Mouse (Mus musculus): ENCODE results near the gene Emc6. TPM values are rescaled to one million over a fixed set of nuclear protein-coding genes. Genes with fewer than 3 reads are reported as not detected.

Gene Emc6
- 158 and 179 TPM in 2 replicates for total RNA-seq (2012; rRNA removed)
- 100 to 1,000 TPM in 1 of 2 experiments, not detected in 1; 211 TPM for polyA plus RNA-seq (2012; ENCODE audit: insufficient read depth in 1 of 2, insufficient read length in 2 of 2, low read depth in 1 of 2, low replicate concordance in 2 of 2, missing spikeins in 1 of 2)

DNA sequence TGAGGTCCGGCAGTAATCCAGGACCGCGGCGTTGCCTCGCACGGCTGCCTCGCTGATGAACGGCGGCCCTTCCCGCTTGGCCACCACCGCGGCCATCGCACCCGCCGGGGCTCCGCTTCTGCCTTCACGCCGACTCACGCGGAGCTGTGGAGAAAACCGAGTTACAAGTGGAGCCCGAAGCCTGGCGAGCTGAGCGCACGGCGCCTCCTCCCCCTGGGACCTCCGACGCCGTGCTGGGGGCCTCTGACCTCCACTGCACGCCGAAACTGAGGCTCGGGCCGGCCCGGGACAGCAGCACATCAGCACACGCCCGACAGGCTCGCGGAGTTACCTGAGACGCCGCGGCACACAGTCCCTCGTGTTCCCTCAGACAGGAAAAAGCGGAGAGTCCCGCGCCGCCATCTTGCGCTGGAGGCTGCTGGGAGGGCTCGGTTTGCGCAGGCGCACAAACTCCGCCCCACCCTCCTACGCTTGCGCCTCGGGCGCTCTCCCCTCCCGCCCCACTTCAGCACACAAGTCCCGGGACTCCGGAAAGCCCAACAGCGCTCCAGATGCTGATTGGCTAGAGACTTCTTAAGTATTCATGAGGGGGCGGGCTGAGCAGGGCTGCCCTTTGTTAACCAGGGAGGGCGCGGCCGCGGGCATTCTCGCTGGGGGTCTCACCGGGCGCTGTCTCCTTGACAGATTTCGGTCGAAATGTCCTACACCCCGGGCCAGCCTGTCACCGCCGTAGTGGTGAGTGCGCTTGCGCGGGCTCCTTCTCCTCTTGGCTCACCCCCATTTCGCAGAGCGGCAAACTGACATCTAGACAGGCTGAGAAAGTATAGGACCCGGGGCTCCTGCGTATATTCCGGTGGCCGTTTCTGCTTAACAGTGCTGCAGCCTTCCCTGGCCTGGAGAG, at the start of gene Emc6, which contains the start of gene Tax1bp3:
TSS of gene Emc6 (minus strand) at position 430 of the 901 bp plus-strand sequence.
TSS of gene Tax1bp3 (plus strand) at position 476 of the 901 bp plus-strand sequence.
- H3K79me2 ChIP-seq (ENCODE audit: control insufficient read depth, insufficient read depth, low read length, poor library complexity): peaks cover 38% of the 10 kb centered on the region
- peaks cover 4 to 12% of the 10 kb centered on the region in 2 experiments for H3K4me1 ChIP-seq (ENCODE audit: control insufficient read depth in 1 of 2, insufficient read depth in 2 of 2, low read length in 2 of 2)
- H3K9me3 ChIP-seq (replicated peaks; ENCODE audit: insufficient read depth, low read length): no peaks in the 10 kb centered on the region
- H3K9ac ChIP-seq (ENCODE audit: control insufficient read depth, low read depth, low read length, poor library complexity, severe bottlenecking): peak within 1 kb of the TSS; percentile 88
- H3K36me3 ChIP-seq (ENCODE audit: control insufficient read depth in 1 of 2, insufficient read depth in 2 of 2, low read length in 2 of 2): peaks cover 12 to 19% of the 10 kb centered on the region in 2 experiments; a peak in 3 of 4 replicates
- peak; percentile 100 for DNase-seq (ENCODE audit: low read depth, low spot score)
- H3K27me3 ChIP-seq (ENCODE audit: control insufficient read depth in 1 of 2, insufficient read depth in 2 of 2, low read length in 2 of 2): no peaks in the 10 kb centered on the region
- TF ChIP-seq MYC (IDR thresholded peaks at IDR 0.05; ENCODE audit: low read depth, low read length): peak; percentile 77; the same call in 1 of the 2 replicates
- peak; percentile 93 for TF ChIP-seq POLR2A (IDR thresholded peaks at IDR 0.05; ENCODE audit: control insufficient read depth in 1 of 2, insufficient read depth in 1 of 2, low read depth in 1 of 2, low read length in 2 of 2, poor library complexity in 1 of 2)
- peak; percentile 74; the same call in 1 of the 2 replicates for TF ChIP-seq KAT2A (conservative IDR thresholded peaks at IDR 0.05; ENCODE audit: low read depth, low read length)
- peak; percentile 77 for TF ChIP-seq TCF12 (IDR thresholded peaks at IDR 0.05; ENCODE audit: low read depth, low read length)
- TF ChIP-seq NRF1 (IDR thresholded peaks at IDR 0.05; ENCODE audit: insufficient read depth, low read depth, low read length, poor library complexity, severe bottlenecking): peak; percentile 85
- TF ChIP-seq CHD2 (IDR thresholded peaks at IDR 0.05; ENCODE audit: low read length): no peak
- TF ChIP-seq USF2 (IDR thresholded peaks at IDR 0.05; ENCODE audit: borderline replicate concordance in 1 of 2, insufficient read depth in 1 of 2, low read depth in 1 of 2, low read length in 2 of 2): no peak
- TF ChIP-seq NELFE (IDR thresholded peaks at IDR 0.05; ENCODE audit: low read depth, low read length): peak; percentile 95
- peak; percentile 94 for TF ChIP-seq MAZ (IDR thresholded peaks at IDR 0.05; ENCODE audit: low read depth, low read length)
- TF ChIP-seq MXI1 (IDR thresholded peaks at IDR 0.05; ENCODE audit: low read depth, low read length): peak; percentile 71
- no peak for TF ChIP-seq EP300 (IDR thresholded peaks at IDR 0.05; ENCODE audit: low read depth in 1 of 2, low read length in 2 of 2)
- TF ChIP-seq GABPA (IDR thresholded peaks at IDR 0.05; ENCODE audit: low read depth, low read length): no peak
- peak; percentile 72; the same call in 1 of the 2 replicates for TF ChIP-seq ZMIZ1 (IDR thresholded peaks at IDR 0.05; ENCODE audit: low read depth, low read length)
- TF ChIP-seq ELF1 (IDR thresholded peaks at IDR 0.05; ENCODE audit: low read depth, low read length): peak; percentile 78
- TF ChIP-seq TBP (IDR thresholded peaks at IDR 0.05; ENCODE audit: low read depth, low read length): peak; percentile 65; the same call in 1 of the 2 replicates
- peak; percentile 90 for TF ChIP-seq SIN3A (IDR thresholded peaks at IDR 0.05; ENCODE audit: low read length)
- peak; percentile 80; the same call in 1 of the 2 replicates for TF ChIP-seq UBTF (IDR thresholded peaks at IDR 0.05; ENCODE audit: borderline replicate concordance, insufficient read depth, low read depth, low read length)
- TF ChIP-seq HCFC1 (IDR thresholded peaks at IDR 0.05; ENCODE audit: low read depth, low read length): peak; percentile 89
- TF ChIP-seq USF1 (IDR thresholded peaks at IDR 0.05; ENCODE audit: low read depth, low read length): 0 out of 2 replicates have a peak, but pooled peaks have one; percentile 36
- no peak for TF ChIP-seq RCOR1 (IDR thresholded peaks at IDR 0.05; ENCODE audit: low read depth, low read length)
- peak; percentile 88; the same call in 1 of the 2 replicates for TF ChIP-seq POLR2AphosphoS2 (IDR thresholded peaks at IDR 0.05; ENCODE audit: low read length)
- no peak for TF ChIP-seq CHD1 (IDR thresholded peaks at IDR 0.05; ENCODE audit: low read depth, low read length)
- no peak for TF ChIP-seq ZNF384 (IDR thresholded peaks at IDR 0.05; ENCODE audit: low read depth, low read length)
- peak; percentile 55; the same call in 1 of the 2 replicates for TF ChIP-seq MAX (IDR thresholded peaks at IDR 0.05; ENCODE audit: low read length)
- peak within 1 kb of the TSS; percentile 58 for H3K27ac ChIP-seq (ENCODE audit: control insufficient read depth, low read depth, low read length)
- H3K4me3 ChIP-seq (ENCODE audit: control insufficient read depth in 1 of 2, insufficient read depth in 1 of 2, low read depth in 2 of 2, low read length in 2 of 2): peak within 1 kb of the TSS; percentile 91 to 95

Data from MEL (cell line).